In genomic region chr11:24141479-24142251, GRCm38 (mm10) we compare ENCODE assay signal across 12 mouse cellular contexts.
DNase-seq lines count a peak whose midpoint lies in the region; ATAC-seq and TF ChIP-seq lines count a peak whose summit lies in the region.
"Had no signal": no experiment of that assay in that cellular context is flagged by ENCODE, and none has a peak within 500 bp of the region (broad histone marks: within the 10 kb centered on the region; RNA-seq: fewer than 3 reads in every experiment).

No protein-coding gene starts in this region.

- peak; percentile 34 for DNase-seq in lung, postnatal 25 days (ENCODE audit: low spot score)
- DNase-seq in lung, postnatal 4 days, result no peak
- DNase-seq in forebrain, embryonic 14.5 days (ENCODE audit: low spot score), result no peak
- no peak for DNase-seq in cerebellum, adult 11 months
- DNase-seq in cerebellum, postnatal 36 days, result no peak
- no peak for DNase-seq in gastrocnemius, postnatal 36 days

- no peaks in the 10 kb centered on the region for H3K27me3 ChIP-seq in forebrain, embryonic 14.5 days (replicated peaks; ENCODE audit: control insufficient read depth, insufficient read depth, low read length)
- H3K27me3 ChIP-seq in liver, embryonic 16.5 days (ENCODE audit: control insufficient read depth, insufficient read depth, low read depth, low read length), result no peaks in the 10 kb centered on the region
- H3K27me3 ChIP-seq: embryonic facial prominence, embryonic 15.5 days; neural tube, embryonic 13.5 days had no signal

- WGBS in forebrain, embryonic 14.5 days, result 65% methylated on average over 10 of the region's 10 CpGs
- 72% methylated on average over 10 of the region's 10 CpGs for WGBS in liver, embryonic 16.5 days (ENCODE audit: insufficient replicate concordance)

- H3K9me3 ChIP-seq in forebrain, embryonic 14.5 days (replicated peaks; ENCODE audit: control insufficient read depth, low read length), result no peaks in the 10 kb centered on the region
- H3K9me3 ChIP-seq in liver, embryonic 16.5 days (replicated peaks; ENCODE audit: control insufficient read depth, low read length), result peaks cover 3% of the 10 kb centered on the region; the same call in 1 of the 2 replicates
- H3K9me3 ChIP-seq: embryonic facial prominence, embryonic 15.5 days; neural tube, embryonic 13.5 days had no signal

- H3K36me3 ChIP-seq in forebrain, embryonic 14.5 days (ENCODE audit: control insufficient read depth, insufficient read depth, low read length), result peaks cover 14% of the 10 kb centered on the region
- H3K36me3 ChIP-seq in liver, embryonic 16.5 days (ENCODE audit: control insufficient read depth, insufficient read depth), result peaks cover 13% of the 10 kb centered on the region
- H3K36me3 ChIP-seq: neural tube, embryonic 13.5 days had no signal

- no peak overlapping the region for H3K9ac ChIP-seq in forebrain, embryonic 14.5 days (ENCODE audit: low read length)
- no peak overlapping the region for H3K9ac ChIP-seq in liver, embryonic 16.5 days (ENCODE audit: low read depth, low read length)
- H3K9ac ChIP-seq: embryonic facial prominence, embryonic 15.5 days; liver, embryonic 14.5 days; neural tube, embryonic 13.5 days had no signal

- ATAC-seq in forebrain, embryonic 14.5 days, result no peak
- ATAC-seq in liver, embryonic 16.5 days (ENCODE audit: low read depth), result no peak

- H3K27ac ChIP-seq in cortical plate, adult 2 months (ENCODE audit: insufficient read depth, low read length), result peak overlapping the region; percentile 18; the same call in 1 of the 2 replicates
- peak overlapping the region; percentile 14; the same call in 1 of the 2 replicates for H3K27ac ChIP-seq in forebrain, embryonic 14.5 days (ENCODE audit: low read depth, low read length)
- H3K27ac ChIP-seq in liver, embryonic 16.5 days (ENCODE audit: low read length), result peak overlapping the region; percentile 6; the same call in 1 of the 2 replicates
- H3K27ac ChIP-seq: embryonic facial prominence, embryonic 15.5 days; kidney, postnatal 0 days; liver, embryonic 14.5 days; neural tube, embryonic 13.5 days had no signal

- peaks cover 22% of the 10 kb centered on the region for H3K4me1 ChIP-seq in cortical plate, adult 2 months (ENCODE audit: control insufficient read depth, insufficient read depth, low read length)
- peaks cover 10% of the 10 kb centered on the region for H3K4me1 ChIP-seq in forebrain, embryonic 14.5 days (ENCODE audit: control insufficient read depth, insufficient read depth, low read length)
- peaks cover 15% of the 10 kb centered on the region for H3K4me1 ChIP-seq in liver, embryonic 16.5 days (ENCODE audit: control insufficient read depth, low read depth, low read length)

- H3K4me3 ChIP-seq in cortical plate, adult 2 months (ENCODE audit: insufficient read depth, low read length), result no peak overlapping the region
- H3K4me3 ChIP-seq in forebrain, embryonic 14.5 days (ENCODE audit: low read depth, low read length), result no peak overlapping the region
- no peak overlapping the region for H3K4me3 ChIP-seq in liver, embryonic 16.5 days (ENCODE audit: low read depth, low read length)
- H3K4me3 ChIP-seq: embryonic facial prominence, embryonic 15.5 days; neural tube, embryonic 13.5 days had no signal

- TF ChIP-seq POLR2A in cortical plate, adult 2 months (IDR thresholded peaks at IDR 0.05; ENCODE audit: extremely low read depth, insufficient read depth, low read length), result no peak

- intact Hi-C loops in gastrocnemius, postnatal 36 days (cut with DNase I), result no loop called here

- no peak overlapping the region for H3K4me2 ChIP-seq in forebrain, embryonic 14.5 days (ENCODE audit: low read length)
- H3K4me2 ChIP-seq in liver, embryonic 16.5 days (ENCODE audit: low read depth, low read length), result no peak overlapping the region
- H3K4me2 ChIP-seq: embryonic facial prominence, embryonic 15.5 days; neural tube, embryonic 13.5 days had no signal

- no peak for TF ChIP-seq CTCF in cortical plate, adult 2 months (IDR thresholded peaks at IDR 0.05; ENCODE audit: extremely low read depth, insufficient read depth, low read length)
